Mouse (Mus musculus) effector memory CD4-positive, alpha-beta T cell, adult 5 months (primary cell): Measurements from ENCODE around the gene Nme6. TPM values are rescaled to one million over a fixed set of nuclear protein-coding genes. Genes with fewer than 3 reads are reported as not detected.

Experiments
- polyA plus RNA-seq: library from polyadenylated mRNA; unstranded; fragments of 100-300 nt; shearing (Covaris generic); gene quantifications from one replicate; pipeline ENCODE4 v1.2.1, GENCODE M21; 2017

The Nme6 gene
- 6.1 TPM for polyA plus RNA-seq

DNA sequence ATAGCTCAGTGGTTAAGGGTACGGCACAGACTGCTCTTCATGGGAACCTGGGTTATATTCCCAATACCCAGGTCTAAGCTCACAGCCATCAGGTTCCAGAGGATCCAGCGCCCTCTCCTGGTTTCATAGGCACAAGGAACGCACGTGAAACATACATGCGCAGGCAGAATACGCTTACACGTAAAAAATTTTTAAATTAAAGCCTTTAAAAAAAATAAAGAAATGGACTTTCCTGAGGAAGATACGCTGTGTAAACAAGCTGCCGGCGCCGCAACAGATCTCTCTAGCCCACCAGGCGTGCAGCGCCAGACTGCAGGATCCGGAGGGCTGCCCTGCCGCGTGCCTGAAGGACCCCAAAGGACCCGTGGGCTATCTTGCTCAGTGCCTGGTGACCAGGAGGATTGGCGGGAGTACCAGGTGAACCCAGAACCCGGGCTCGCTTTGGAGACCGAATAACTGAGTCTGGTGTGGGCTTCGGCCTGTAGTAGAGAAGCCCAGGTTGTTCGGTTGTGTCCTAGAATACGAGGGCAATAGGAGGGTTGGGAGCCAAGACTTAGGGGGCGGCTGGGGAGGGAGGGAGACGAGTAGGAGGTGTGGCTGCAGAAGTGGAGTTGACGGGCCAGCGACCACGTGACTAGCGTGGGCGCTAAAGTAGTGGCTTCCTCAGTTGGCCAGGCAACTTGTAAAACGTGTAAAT is at the start of gene Nme6:
Gene Nme6, plus strand, starts transcription at position 359 of the 697 bp plus-strand sequence.

DNA sequence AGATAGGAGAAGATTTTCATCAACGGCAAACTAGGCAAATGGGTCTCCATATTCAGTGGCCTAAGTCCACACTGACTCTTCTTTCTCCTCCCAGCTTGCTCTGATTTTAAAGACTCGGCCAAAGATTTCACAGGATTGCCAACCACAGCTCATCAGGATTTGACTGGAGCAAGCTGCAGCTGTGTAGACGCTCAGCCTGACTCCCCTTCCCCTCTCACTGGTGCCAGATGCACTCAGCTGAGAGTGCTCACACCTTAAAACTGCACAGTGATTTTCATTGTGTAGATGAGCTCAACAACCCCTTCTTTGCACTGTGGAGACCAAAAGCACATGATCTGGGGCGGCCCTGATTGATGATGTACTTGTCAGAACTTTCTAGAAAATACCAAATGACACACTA is 42.0 kb upstream of the Nme6 start, which contains the start of gene Fbxw27:
Gene Fbxw27, minus strand, starts transcription at position 101 of the 400 bp plus-strand sequence.

GRCm38 (mm10) chr9:109811980-109812379 is 20.6 kb upstream of the Nme6 start, which contains the start of gene Spink8:
TSS of gene Spink8 (plus strand) at chr9:109812280.

DNA sequence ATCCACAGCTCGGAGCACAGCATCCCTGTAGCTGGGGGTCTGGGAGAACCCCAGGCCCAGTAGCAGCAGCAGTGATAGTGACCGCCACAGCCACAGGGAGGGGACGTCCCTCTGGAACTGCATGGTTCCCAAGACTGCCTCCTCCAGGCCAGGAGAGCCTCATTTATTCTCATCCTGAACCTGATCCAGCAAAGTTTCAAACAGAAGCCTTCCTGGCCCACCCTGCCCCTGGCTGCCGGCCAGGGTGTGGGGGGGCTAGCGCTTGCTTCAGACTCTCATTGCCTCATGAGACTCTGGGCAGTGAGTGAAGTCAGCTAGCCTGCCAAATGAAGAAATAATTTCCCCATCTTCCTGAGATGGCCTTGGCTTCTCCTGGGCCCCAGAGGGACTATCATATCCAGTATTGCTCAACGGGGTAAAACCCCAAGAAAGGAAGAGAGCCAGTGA is 16.8 kb downstream of the Nme6 start, which contains the start of gene Camp:
Gene Camp, minus strand, starts transcription at position 306 of the 447 bp plus-strand sequence.

GRCm38 (mm10) chr9:109874797-109875691 is 42.5 kb downstream of the Nme6 start, which contains the start of gene Cdc25a:
TSS of gene Cdc25a (plus strand) at chr9:109875579.

Other genes with a start within 250 kb of the Nme6 start
- not detected for gene Fbxw24, start 206.7 kb upstream of the Nme6 start, polyA plus RNA-seq
- not detected for gene Fbxw25, start 168.1 kb upstream of the Nme6 start, polyA plus RNA-seq
- not detected for gene Fbxw18, start 130.0 kb upstream of the Nme6 start, polyA plus RNA-seq
- gene Fbxw26, start 86.7 kb upstream of the Nme6 start, polyA plus RNA-seq = not detected
- gene Fbxw27, start 42.1 kb upstream of the Nme6 start, polyA plus RNA-seq = not detected
- gene Spink8, start 20.5 kb upstream of the Nme6 start, polyA plus RNA-seq = not detected
- not detected for gene Camp, start 16.9 kb downstream of the Nme6 start, polyA plus RNA-seq
- gene Cdc25a, start 42.8 kb downstream of the Nme6 start, polyA plus RNA-seq = 7.6 TPM
- 66.1 TPM for gene Map4, start 98.7 kb downstream of the Nme6 start, polyA plus RNA-seq